Mouse (Mus musculus): ENCODE results near the gene Wdr89. TPM values are rescaled to one million over a fixed set of nuclear protein-coding genes. Genes with fewer than 3 reads are reported as not detected.

Wdr89 gene
- polyA plus RNA-seq, 1 experiment from 2014 or later: 5.4 TPM

DNA sequence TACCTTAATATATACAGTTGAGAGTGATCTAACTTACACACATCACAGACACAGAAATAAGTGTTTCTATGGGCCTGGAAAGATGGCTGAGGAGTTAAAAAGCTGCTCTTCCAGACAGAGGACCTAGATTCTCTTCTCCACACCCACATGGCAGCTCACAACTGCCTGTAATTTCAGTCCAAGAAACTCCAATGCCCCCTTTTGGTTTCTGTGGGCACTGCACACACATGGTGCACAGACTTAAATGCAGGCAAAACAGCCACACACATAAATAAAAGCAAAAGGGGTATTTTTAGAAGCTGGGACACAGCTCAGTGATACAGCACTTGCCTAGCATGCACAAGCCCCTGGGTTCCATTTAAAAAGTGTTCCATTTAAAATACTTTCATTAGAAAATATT is 81.8 kb downstream of the Wdr89 start:
- H3K4me3 ChIP-seq (replicated peaks; ENCODE audit: low read length): no peak overlapping the region
- H3K36me3 ChIP-seq (replicated peaks; ENCODE audit: control insufficient read depth, insufficient read depth): peaks cover 64% of the 10 kb centered on the region
- H3K9ac ChIP-seq: no peak overlapping the region
- no peaks in the 10 kb centered on the region for H3K27me3 ChIP-seq (ENCODE audit: control insufficient read depth, insufficient read depth, low read length)
- no peak overlapping the region for H3K27ac ChIP-seq
- H3K4me1 ChIP-seq (replicated peaks; ENCODE audit: control insufficient read depth, insufficient read depth, low read length): no peaks in the 10 kb centered on the region
- no peaks in the 10 kb centered on the region for H3K9me3 ChIP-seq (ENCODE audit: control insufficient read depth, low read length)
- ATAC-seq (ENCODE audit: low FRiP score): no peak
- H3K4me2 ChIP-seq (replicated peaks): no peak overlapping the region
- DNase-seq (ENCODE audit: low spot score): no peak

DNA sequence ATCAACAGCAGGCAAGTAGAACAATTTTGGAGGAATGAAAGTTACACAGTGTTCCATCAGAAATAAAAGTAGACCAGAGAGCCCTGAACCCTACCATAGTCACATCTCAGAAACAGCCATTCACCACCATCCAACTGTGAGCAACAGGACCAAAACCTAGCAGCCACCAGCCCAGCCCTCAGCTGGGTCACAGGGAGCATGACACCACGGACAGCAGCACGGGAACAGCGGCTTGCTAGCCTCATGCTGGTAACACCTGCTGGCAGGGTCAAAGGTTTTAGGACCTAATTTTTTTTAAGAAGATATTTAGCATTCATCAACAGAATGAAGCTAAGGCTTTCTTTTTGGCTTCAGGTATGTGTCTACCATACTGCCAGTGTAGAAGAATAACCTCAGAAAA is 85.6 kb downstream of the Wdr89 start:
- H3K36me3 ChIP-seq (replicated peaks; ENCODE audit: control insufficient read depth, insufficient read depth): peaks cover 39% of the 10 kb centered on the region
- no peaks in the 10 kb centered on the region for H3K9me3 ChIP-seq (ENCODE audit: control insufficient read depth, low read length)
- no peak overlapping the region for H3K4me3 ChIP-seq (replicated peaks; ENCODE audit: low read length)
- H3K27me3 ChIP-seq (ENCODE audit: control insufficient read depth, insufficient read depth, low read length): no peaks in the 10 kb centered on the region
- H3K27ac ChIP-seq: no peak overlapping the region
- 70% methylated on average over 3 of the region's 3 CpGs for WGBS
- DNase-seq (ENCODE audit: low spot score) (no peak), ATAC-seq (ENCODE audit: low FRiP score) (peak; percentile 40; the same call in 1 of the 2 replicates)
- H3K4me1 ChIP-seq (replicated peaks; ENCODE audit: control insufficient read depth, insufficient read depth, low read length): no peaks in the 10 kb centered on the region
- no peak overlapping the region for H3K9ac ChIP-seq
- no peak overlapping the region for H3K4me2 ChIP-seq (replicated peaks)

Other genes starting within 250 kb of the Wdr89 start
- gene Ppp2r5e, start 73.3 kb downstream of the Wdr89 start, polyA plus RNA-seq (2014; fragmentation: Nextera tagmentation; extraction: Ambion mirVana): 25.6 and 27.1 TPM in 2 replicates
- gene Sgpp1, start 66.2 kb upstream of the Wdr89 start, polyA plus RNA-seq (2014; fragmentation: Nextera tagmentation; extraction: Ambion mirVana): 16.6 and 21.0 TPM in 2 replicates
- gene Syne2, start 148.6 kb upstream of the Wdr89 start, polyA plus RNA-seq (2014; fragmentation: Nextera tagmentation; extraction: Ambion mirVana): 47.0 and 52.6 TPM in 2 replicates

All from hindbrain, embryonic 14.5 days (tissue).